Mouse (Mus musculus): ENCODE measurements around the gene Sipa1l2.
"Not testable (repeated sequence)": the region's sequence is repeated elsewhere in the genome, so short reads cannot be mapped to it uniquely, and the experiment has no call there.

Gene Sipa1l2

GRCm38 (mm10) chr8:125407672-125408071 is 161.9 kb downstream of the Sipa1l2 start:
- ATAC-seq (ENCODE audit: low TSS enrichment) = no peak

DNA sequence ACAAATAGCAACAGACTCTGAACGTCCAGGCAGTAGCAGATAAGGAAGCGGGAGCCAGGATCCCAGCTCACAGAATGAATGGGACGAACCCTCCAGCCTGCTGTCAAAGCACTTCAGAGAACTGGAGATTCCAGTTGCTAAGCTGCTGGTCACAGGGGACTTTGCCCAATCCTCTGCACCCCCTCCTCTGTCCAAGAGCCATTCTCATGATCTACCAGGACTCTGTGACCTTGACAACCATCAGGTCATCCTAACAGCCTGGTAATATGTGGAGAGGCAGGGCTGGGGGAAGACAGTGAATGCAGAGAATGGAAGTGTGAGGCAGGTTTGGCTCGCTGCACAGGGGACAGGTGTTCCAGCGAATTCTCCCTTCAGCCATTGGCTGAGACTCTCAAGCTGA is 163.2 kb downstream of the Sipa1l2 start:
- no peak for ATAC-seq (ENCODE audit: low TSS enrichment)

- no peak for ATAC-seq (ENCODE audit: low TSS enrichment)
Measured at GRCm38 (mm10) chr8:125401350-125401749, 168.3 kb downstream of the Sipa1l2 start.

GRCm38 (mm10) chr8:125397981-125398380 is 171.6 kb downstream of the Sipa1l2 start:
- ATAC-seq (ENCODE audit: low TSS enrichment) = no peak

DNA sequence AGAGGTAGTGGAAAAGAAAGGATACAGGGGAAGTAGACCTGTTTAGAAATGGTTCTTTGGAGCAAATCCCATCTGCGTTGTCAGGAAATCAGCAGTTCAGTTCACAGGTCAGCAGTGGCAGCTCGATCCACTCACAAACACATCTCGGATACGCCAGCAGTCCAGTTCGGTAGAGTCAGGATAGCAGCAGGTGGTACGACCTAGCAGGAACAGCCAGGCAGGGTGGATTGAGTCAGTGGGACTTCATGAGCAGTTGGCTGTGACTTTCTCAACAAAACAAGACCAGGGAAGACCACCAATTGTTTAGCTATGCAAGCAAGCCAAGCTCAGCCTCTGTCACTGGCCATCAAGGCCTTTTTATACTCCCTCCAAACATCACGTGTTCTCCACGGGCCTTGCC is 173.9 kb downstream of the Sipa1l2 start:
- ATAC-seq (ENCODE audit: low TSS enrichment) = not testable (repeated sequence)

DNA sequence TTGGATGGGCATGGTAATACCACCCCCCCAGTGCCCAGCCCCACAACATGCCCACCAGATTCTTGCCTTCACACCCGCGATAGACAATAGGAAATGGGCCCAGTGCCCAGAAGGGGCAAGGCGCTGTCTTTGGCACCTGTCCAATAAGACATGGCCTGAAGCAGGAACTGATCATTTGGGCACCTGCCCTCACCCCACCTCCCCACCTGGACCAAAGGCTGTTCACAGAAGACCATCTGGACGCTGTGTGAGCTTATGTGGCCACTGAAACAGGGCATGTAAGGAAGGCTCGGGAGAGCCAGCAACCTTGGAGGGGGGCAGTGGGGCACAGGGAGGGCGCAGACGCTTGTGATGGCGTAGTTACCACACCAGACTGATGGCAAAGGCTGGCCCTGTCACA is 174.6 kb downstream of the Sipa1l2 start:
- no peak for ATAC-seq (ENCODE audit: low TSS enrichment)

DNA sequence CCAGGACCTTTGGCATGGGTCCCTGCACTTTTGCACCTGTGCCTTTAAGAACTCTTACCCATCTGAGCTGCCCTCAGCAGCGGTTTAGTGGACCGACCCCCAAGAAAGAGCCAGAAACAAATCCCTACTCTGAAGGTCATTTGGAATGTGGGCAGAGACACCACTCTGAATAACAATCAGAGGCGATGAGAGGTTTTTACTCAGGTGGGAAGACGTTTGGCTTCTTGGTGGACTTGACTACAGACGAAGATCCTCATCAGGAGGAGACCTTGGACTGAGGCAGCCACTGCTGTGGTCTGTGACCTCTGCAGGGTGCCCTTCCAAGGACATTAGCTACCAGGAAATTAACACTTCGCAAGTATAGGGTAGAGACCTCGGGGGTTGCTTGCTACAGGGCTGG is 177.9 kb downstream of the Sipa1l2 start:
- no peak for ATAC-seq (ENCODE audit: low TSS enrichment)

DNA sequence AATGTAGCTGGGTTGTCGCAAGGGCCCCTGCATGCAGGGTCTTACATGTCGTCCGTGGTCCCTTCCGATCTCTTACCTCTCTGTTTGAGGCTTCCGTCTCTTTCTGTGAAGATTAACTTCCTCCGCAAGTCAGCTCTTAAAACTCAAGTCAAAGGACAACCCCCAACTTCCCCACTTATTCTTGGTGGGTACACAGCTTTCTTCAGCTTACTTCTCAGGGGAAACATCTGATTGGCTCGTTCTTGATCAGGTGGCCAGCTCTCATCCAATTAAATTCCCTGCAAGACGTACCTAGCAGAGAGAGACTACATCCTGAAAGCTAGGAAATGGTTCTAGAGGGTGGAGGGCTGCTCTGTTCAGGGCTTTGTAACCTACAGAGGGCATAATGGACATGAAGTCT is 178.3 kb downstream of the Sipa1l2 start:
- ATAC-seq (ENCODE audit: low TSS enrichment) = no peak

GRCm38 (mm10) chr8:125390506-125390895 is 179.1 kb downstream of the Sipa1l2 start:
- ATAC-seq (ENCODE audit: low TSS enrichment) = no peak

DNA sequence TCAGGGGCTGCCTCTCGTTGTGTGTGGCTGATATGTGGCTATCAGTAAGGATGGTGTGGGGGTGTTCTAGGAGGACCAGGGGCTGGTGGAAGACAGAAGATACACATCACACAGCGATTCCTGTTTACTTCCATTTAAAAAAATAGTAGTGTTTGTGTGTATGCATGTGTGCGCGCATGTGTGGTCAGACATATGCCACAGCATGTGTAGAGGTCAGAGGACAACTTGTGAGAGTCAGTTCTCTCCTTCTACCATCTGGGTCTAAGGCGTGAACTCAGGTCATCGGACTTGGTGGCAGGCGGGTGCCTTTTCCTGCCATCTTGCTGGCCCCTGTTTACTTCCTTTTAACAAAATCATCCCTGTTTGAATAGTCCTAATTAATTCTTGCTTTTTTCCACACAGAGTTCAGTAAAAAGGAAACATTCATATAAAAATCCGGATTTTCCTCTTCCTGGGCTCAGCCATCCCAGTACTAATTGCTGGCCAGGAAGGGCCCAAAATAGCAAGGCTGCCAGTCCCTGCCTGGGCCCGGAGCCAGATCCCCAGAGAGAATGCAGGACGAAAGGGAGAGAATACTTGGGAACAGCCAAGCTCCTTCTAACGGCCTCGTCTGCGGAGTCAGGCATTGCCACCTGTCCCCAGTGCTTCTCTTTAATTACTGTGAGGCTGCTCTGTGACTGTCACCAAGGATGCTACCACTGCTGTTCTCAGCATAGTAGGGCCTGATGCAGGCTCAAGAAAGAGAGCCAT is 179.7 kb downstream of the Sipa1l2 start:
- ATAC-seq (ENCODE audit: low TSS enrichment) = peak; percentile 76

- ATAC-seq (ENCODE audit: low TSS enrichment) = peak; percentile 20; the same call in 1 of the 2 replicates
Measured at GRCm38 (mm10) chr8:125389280-125389679, 180.3 kb downstream of the Sipa1l2 start.

- ATAC-seq (ENCODE audit: low TSS enrichment) = no peak
Measured at GRCm38 (mm10) chr8:125388404-125389180, 181.0 kb downstream of the Sipa1l2 start.

DNA sequence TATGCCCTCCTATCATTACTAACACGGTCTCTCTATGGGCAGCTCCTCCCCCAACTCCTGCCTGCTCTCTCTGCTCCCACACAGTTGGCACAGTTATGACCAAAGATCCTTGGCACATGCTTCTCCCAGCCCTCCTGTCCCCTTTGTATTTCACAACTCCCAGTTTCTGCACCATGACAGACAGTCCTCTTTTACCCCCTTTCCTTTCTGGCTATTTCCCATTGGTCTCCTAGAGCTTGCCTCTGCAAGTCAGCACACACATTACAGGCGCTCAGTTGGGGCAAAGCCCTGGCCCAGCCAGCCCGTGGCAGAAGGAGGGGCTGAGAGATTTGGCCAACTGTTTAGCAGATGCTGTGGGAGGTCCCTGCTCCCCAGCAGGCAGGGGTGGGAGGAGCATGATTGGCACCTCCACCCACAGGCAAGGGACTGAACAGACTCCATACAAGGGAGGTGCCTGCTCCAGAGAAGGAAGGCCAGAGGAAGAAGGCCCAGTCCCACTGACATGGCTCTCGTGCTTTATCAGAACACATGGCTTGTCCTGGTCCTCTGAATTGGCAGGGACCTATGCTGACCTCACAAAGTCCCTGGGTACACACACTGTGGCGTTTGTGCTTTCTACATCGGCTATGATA is 184.0 kb downstream of the Sipa1l2 start:
- ATAC-seq (ENCODE audit: low TSS enrichment) = peak; percentile 72

DNA sequence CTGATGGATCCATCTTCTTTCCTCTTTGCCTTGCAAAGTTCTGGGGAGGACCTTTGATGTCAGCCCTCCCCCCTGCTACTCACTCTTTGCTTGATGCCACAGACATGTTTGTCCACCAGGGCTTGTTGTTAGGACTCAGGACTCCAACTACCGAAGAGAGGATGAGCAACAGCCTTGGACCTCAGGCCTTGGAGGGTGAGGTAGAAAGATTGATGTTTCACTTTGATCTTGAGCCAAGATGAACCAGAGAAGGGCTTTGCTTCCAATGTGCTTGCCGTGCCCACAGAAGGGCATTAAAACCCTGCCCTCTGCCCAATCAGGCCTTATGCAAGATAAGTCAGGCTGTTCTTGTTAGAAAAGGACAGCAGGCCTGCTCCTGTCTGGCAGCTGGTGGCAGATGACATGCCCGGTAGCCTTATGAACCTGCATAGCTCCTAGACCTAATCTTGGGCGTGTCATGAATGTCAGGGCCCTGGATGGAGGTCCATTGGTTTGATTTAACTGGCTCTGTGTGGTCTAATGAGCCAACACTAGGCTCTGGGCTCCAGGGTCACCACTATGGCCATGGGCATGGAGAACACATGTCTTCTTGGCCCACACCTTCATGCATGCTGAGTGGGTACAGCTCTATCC is 184.9 kb downstream of the Sipa1l2 start:
- no peak for ATAC-seq (ENCODE audit: low TSS enrichment)

DNA sequence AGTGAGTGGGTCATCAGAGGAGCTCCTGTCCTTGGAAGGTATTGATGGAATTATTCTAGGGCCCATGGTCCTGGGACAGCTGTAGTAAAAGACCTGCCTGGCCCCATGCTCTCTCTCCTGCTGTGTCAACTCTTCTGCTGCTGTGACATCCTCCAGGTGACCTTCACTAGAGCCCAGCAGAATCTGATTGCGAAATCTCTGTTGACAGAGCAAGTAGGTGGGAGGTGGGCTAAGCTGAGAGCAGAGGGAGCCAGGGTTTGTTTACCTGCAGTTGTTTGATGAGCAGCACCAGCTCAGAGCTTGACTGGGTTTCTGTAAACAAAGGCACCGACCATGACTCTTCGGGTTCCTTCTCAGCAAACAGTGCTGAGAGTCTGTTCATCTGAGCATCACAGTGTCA is 187.9 kb downstream of the Sipa1l2 start:
- no peak for ATAC-seq (ENCODE audit: low TSS enrichment)

- no peak for ATAC-seq (ENCODE audit: low TSS enrichment)
Measured at GRCm38 (mm10) chr8:125379939-125380338, 189.7 kb downstream of the Sipa1l2 start.

DNA sequence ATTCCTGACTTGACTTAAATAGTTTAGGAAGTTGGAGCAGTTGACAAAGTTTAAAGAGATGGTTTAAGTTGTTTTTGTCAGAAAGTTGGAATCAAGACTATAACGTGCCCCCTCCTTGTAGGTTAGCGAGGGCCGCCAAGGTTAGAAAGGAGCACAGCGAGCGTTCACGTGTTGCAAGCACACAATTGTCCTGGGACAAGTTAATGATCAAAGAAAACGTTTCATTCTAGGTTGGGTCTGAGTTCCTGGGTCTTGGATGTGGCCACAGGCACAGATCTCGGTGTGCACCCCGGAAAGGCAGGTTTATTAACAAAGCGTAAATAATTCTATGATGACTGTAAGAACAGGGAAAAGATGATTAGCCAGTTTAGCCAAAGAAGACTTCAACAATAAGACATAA is 190.5 kb downstream of the Sipa1l2 start:
- ATAC-seq (ENCODE audit: low TSS enrichment) = no peak

- no peak for ATAC-seq (ENCODE audit: low TSS enrichment)
Measured at GRCm38 (mm10) chr8:125377704-125378103, 191.9 kb downstream of the Sipa1l2 start.

- ATAC-seq (ENCODE audit: low TSS enrichment) = no peak
Measured at GRCm38 (mm10) chr8:125376448-125376845, 193.2 kb downstream of the Sipa1l2 start.

- no peak for ATAC-seq (ENCODE audit: low TSS enrichment)
Measured at GRCm38 (mm10) chr8:125375659-125376447, 193.8 kb downstream of the Sipa1l2 start.

DNA sequence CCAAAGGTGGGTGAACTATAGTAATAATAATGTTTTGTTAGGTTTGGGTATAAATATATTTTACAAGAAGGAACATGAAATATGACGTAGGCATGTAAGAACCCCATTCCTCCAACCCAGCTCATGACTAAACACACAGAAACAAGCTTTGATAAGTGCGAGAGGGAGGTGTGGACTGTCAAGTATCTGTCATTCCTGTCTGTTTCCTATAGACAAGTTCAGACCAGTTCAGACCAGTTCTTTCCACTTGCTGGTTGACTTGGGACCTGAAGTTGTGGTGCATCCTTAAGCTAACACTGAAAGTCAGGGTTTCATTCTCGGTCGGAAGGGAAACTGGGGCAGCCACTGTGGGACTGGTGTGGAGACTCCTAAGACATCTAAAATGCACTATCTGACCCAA is 197.0 kb downstream of the Sipa1l2 start:
- no peak for ATAC-seq (ENCODE audit: low TSS enrichment)
